Mouse (Mus musculus): Measurements from ENCODE around the gene Gm45808. TPM values are rescaled to one million over a fixed set of nuclear protein-coding genes. Genes with fewer than 3 reads are reported as not detected.

The Gm45808 gene
- polyA plus RNA-seq, 1 experiment from 2014 or later: not detected

DNA sequence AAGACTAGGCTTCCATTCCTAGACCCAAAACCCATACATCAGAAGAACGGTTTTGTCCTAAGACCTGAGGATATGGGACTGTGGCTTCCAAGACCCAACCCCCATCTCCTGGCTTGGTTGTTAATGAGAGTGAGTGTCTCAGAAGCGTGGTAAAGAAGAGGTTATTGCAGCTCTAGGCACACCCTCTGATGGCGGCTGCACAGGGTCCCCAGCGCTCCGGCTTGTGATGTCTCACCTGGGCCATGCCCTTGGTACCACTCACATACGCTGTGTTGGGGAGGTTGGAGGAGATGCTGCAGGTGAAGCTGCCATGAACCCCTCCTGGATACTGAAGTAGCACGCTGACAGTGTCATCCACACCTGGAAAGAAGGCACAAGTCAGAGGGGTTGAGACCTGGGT lies 7.8 kb downstream of the Gm45808 start:
- ATAC-seq: no peak
- H3K27me3 ChIP-seq (replicated peaks; ENCODE audit: insufficient read depth, low read length): no peaks in the 10 kb centered on the region
- H3K9me3 ChIP-seq (ENCODE audit: low read length): no peaks in the 10 kb centered on the region
- no peak overlapping the region for H3K4me2 ChIP-seq (replicated peaks; ENCODE audit: low read depth, low read length)
- H3K27ac ChIP-seq (ENCODE audit: low read length): no peak overlapping the region
- no peaks in the 10 kb centered on the region for H3K36me3 ChIP-seq (ENCODE audit: insufficient read depth, low read length)
- no peak overlapping the region for H3K4me3 ChIP-seq (ENCODE audit: low read depth, low read length)
- 0 out of 2 replicates have a peak, but pooled peaks cover 2% of the 10 kb centered on the region for H3K4me1 ChIP-seq (ENCODE audit: insufficient read depth, low read depth, low read length)
- no peak for DNase-seq (ENCODE audit: low spot score)
- no peak overlapping the region for H3K9ac ChIP-seq (replicated peaks; ENCODE audit: low read depth)
- TF ChIP-seq EP300 (IDR thresholded peaks at IDR 0.05) (no peak), CTCF (IDR thresholded peaks at IDR 0.05) (no peak)
- 95% methylated on average over 7 of the region's 7 CpGs for WGBS

DNA sequence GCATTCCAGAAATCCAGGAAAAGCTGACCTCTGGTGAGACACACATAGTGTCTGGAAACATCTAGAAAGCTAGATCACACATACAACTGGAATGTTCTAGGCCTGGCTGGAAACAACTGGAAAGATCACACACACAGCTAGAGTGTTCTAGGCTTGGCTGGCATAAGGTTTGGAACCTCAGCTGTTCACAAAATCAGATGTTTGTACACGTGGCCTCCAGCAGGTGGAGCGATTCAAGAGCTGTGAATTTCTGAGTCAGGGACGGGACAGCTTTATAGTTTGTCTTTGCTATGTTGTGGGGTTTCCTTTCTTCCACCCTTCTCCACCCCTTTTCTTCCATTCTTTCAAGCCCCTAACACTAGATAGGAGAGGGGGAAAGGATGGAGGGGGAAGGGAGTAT lies 9.6 kb downstream of the Gm45808 start:
- Histone ChIP-seq H3K36me3 (ENCODE audit: insufficient read depth, low read length) (no peaks in the 10 kb centered on the region), H3K27me3 (replicated peaks; ENCODE audit: insufficient read depth, low read length) (no peaks in the 10 kb centered on the region), H3K27ac (ENCODE audit: low read length) (no peak overlapping the region), H3K9ac (replicated peaks; ENCODE audit: low read depth) (no peak overlapping the region), H3K4me3 (ENCODE audit: low read depth, low read length) (no peak overlapping the region), H3K4me1 (ENCODE audit: insufficient read depth, low read depth, low read length) (0 out of 2 replicates have a peak, but pooled peaks cover 2% of the 10 kb centered on the region), H3K9me3 (ENCODE audit: low read length) (no peaks in the 10 kb centered on the region), H3K4me2 (replicated peaks; ENCODE audit: low read depth, low read length) (no peak overlapping the region)
- DNase-seq (ENCODE audit: low spot score): peak; percentile 84
- TF ChIP-seq CTCF (IDR thresholded peaks at IDR 0.05) (peak; percentile 83), EP300 (IDR thresholded peaks at IDR 0.05) (no peak)
- peak; percentile 52 for ATAC-seq
- 4% methylated on average over 3 of the region's 3 CpGs for WGBS

DNA sequence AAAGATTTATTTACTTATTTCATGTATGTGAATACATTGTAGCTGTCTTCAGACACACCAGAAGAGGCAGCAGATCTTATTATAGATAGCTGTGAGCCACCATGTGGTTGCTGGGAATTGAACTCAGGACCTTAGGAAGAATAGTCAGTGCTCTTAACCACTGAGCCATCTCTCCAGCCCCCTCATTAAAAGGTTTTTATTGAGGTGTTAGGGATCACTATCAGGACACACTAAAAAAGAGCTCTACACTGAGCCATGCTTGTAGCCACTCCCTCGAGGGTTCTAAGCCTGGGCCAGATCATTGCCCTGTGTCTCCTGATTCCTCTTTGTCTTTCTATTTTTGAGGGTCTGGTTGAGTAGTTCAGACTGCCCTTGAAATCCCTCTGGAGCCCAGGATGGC lies 10.2 kb downstream of the Gm45808 start:
- ATAC-seq (no peak), DNase-seq (ENCODE audit: low spot score) (no peak)
- Histone ChIP-seq H3K4me1 (ENCODE audit: insufficient read depth, low read depth, low read length) (0 out of 2 replicates have a peak, but pooled peaks cover 2% of the 10 kb centered on the region), H3K9me3 (ENCODE audit: low read length) (no peaks in the 10 kb centered on the region), H3K27ac (ENCODE audit: low read length) (no peak overlapping the region), H3K4me3 (ENCODE audit: low read depth, low read length) (no peak overlapping the region), H3K27me3 (replicated peaks; ENCODE audit: insufficient read depth, low read length) (no peaks in the 10 kb centered on the region), H3K36me3 (ENCODE audit: insufficient read depth, low read length) (no peaks in the 10 kb centered on the region), H3K9ac (replicated peaks; ENCODE audit: low read depth) (no peak overlapping the region), H3K4me2 (replicated peaks; ENCODE audit: low read depth, low read length) (no peak overlapping the region)
- TF ChIP-seq CTCF (IDR thresholded peaks at IDR 0.05): no peak
- no peak for TF ChIP-seq EP300 (IDR thresholded peaks at IDR 0.05)
- WGBS: 52% methylated on average over 1 of the region's 1 CpGs

DNA sequence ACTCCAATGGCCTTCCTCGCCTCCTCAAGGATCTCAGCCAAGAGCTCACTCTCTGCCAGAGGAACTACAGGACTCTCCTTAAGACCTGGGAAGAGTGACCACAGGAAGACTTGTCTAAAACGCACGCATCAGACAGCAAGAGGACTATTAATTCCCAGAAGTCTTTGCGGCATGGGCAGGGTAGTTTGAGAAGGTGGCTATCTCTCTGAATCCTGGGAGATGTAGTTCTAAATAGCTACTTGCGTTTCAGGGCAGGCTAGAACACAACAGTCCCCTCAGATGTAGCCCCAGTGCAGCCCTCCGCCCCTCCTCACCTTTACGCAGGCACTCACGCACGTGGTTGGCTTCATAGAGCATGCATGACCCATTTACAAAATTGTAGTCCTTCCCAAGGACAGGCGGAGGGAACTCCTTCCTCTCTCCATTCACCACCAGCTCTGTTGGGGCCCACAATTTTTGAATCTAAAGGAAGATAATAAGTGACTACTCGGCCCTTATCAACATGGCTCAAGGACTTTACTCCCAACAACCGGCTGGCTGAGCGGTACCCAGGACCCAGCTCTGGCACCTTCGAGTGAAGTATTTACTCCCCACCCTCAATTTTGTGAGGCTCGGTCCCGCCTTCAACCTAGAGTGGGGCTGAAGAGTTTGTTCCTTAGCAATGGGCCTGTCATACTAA lies 11.2 kb downstream of the Gm45808 start:
- WGBS: 51% methylated on average over 16 of the region's 16 CpGs

DNA sequence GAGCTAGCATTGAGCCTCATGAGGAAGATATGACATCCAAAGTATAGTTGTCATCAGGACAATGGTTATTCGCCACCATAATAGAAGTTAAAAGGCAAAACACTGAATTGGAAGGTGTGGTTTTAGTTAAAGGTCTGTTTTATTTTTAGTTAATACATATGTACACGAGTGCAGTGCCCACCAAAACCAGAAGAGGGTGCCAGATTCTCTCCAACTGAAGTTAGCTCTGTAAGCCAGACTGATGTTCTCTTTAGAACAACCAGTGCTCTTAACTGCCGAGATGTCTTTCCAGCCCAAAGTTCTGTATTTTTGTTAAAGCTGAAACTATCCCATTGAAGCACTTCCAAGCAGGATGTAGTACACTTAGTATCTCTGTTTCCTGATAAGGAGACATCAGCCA lies 15.7 kb downstream of the Gm45808 start:
- Histone ChIP-seq H3K4me1 (ENCODE audit: insufficient read depth, low read depth, low read length) (peaks cover 7% of the 10 kb centered on the region; the same call in 1 of the 2 replicates), H3K27ac (ENCODE audit: low read length) (no peak overlapping the region), H3K9me3 (ENCODE audit: low read length) (no peaks in the 10 kb centered on the region), H3K4me3 (ENCODE audit: low read depth, low read length) (no peak overlapping the region), H3K9ac (replicated peaks; ENCODE audit: low read depth) (no peak overlapping the region), H3K36me3 (ENCODE audit: insufficient read depth, low read length) (no peaks in the 10 kb centered on the region), H3K4me2 (replicated peaks; ENCODE audit: low read depth, low read length) (no peak overlapping the region), H3K27me3 (replicated peaks; ENCODE audit: insufficient read depth, low read length) (no peaks in the 10 kb centered on the region)
- WGBS: 6% methylated on average over 3 of the region's 3 CpGs
- TF ChIP-seq EP300 (IDR thresholded peaks at IDR 0.05) (no peak), CTCF (IDR thresholded peaks at IDR 0.05) (peak; percentile 85)
- peak; percentile 83 for DNase-seq (ENCODE audit: low spot score)
- ATAC-seq: no peak

More for the DNA sequence above, 11.2 kb downstream of the Gm45808 start:
- H3K9me3 ChIP-seq (ENCODE audit: low read length): no peaks in the 10 kb centered on the region
- H3K36me3 ChIP-seq (ENCODE audit: insufficient read depth, low read length): no peaks in the 10 kb centered on the region
- TF ChIP-seq CTCF (IDR thresholded peaks at IDR 0.05): no peak
- no peak for TF ChIP-seq EP300 (IDR thresholded peaks at IDR 0.05)
- no peaks in the 10 kb centered on the region for H3K27me3 ChIP-seq (replicated peaks; ENCODE audit: insufficient read depth, low read length)
- H3K4me1 ChIP-seq (ENCODE audit: insufficient read depth, low read depth, low read length): 0 out of 2 replicates have a peak, but pooled peaks cover 2% of the 10 kb centered on the region
- ATAC-seq: peak; percentile 55
- H3K27ac ChIP-seq (ENCODE audit: low read length): no peak overlapping the region
- H3K4me2 ChIP-seq (replicated peaks; ENCODE audit: low read depth, low read length): 0 out of 2 replicates have a peak overlapping the region, but pooled peaks have one; percentile 20
- DNase-seq (ENCODE audit: low spot score): peak; percentile 72
- H3K9ac ChIP-seq (replicated peaks; ENCODE audit: low read depth): no peak overlapping the region
- H3K4me3 ChIP-seq (ENCODE audit: low read depth, low read length): 0 out of 2 replicates have a peak overlapping the region, but pooled peaks have one; percentile 12

DNA sequence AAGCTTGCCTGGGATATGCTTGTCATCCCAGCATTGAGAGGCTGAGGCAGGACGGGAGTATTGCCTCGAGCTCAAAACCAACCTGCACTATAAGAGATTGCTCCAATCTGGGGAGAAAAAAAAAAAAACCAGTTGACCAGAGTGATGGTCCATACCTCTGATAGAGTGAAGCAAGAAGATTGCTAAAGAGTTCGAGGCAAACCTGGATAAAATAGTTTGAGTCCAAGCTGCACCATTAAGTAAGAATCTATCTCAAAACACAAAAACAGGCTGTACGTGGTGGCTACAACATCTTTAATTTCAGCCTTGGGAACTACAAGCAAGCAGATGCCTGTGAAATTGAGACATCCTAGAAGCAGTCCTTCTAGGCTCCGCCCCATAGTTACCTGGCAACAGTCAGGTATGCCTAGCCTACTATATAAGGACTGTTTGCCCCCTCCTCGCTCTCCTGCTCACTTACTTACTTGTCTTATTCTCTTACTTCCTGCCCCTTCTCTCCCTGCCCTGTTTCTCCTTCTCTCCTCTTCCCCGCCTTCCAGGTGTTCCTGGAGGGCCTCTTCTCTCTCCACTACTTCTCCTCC lies 19.4 kb downstream of the Gm45808 start:
- no peak for TF ChIP-seq CTCF (IDR thresholded peaks at IDR 0.05)
- TF ChIP-seq EP300 (IDR thresholded peaks at IDR 0.05): no peak
- Histone ChIP-seq H3K4me3 (ENCODE audit: low read depth, low read length) (peak overlapping the region; percentile 79), H3K36me3 (ENCODE audit: insufficient read depth, low read length) (peaks cover 6% of the 10 kb centered on the region; the same call in 1 of the 2 replicates), H3K27ac (ENCODE audit: low read length) (no peak overlapping the region), H3K9ac (replicated peaks; ENCODE audit: low read depth) (0 out of 2 replicates have a peak overlapping the region, but pooled peaks have one; percentile 16), H3K4me1 (ENCODE audit: insufficient read depth, low read depth, low read length) (peaks cover 6% of the 10 kb centered on the region; the same call in 1 of the 2 replicates), H3K27me3 (replicated peaks; ENCODE audit: insufficient read depth, low read length) (no peaks in the 10 kb centered on the region), H3K9me3 (ENCODE audit: low read length) (no peaks in the 10 kb centered on the region), H3K4me2 (replicated peaks; ENCODE audit: low read depth, low read length) (peak overlapping the region; percentile 86)
- 25% methylated on average over 7 of the region's 7 CpGs for WGBS
- ATAC-seq (peak; percentile 55), DNase-seq (ENCODE audit: low spot score) (peak; percentile 74)
